Mouse (Mus musculus): ENCODE measurements around the gene Rccd1.
"Not testable (repeated sequence)": the region's sequence is repeated elsewhere in the genome, so short reads cannot be mapped to it uniquely, and the experiment has no call there.

The Rccd1 gene

DNA sequence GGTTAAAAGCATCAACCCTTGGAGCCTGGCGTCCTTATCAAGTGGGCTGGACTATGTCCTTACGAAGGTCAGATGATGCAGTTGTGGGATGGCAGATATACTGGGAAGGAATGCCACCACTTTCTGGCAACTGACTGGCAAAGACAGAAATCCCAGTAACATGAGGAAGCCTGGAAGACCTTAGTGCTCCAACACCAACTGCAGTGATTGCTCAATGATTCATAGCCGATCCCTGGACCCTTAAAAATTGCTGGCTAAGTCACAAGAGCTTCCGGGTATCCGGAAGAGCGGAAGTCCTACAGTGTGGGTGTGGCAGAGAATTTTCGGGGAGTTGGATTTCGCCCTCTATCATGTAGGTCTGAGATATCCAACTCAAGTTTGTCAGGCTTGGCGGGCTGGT, 21.9 kb upstream of the Rccd1 start:
- no peak for DNase-seq (ENCODE audit: low spot score in 2 of 2)

DNA sequence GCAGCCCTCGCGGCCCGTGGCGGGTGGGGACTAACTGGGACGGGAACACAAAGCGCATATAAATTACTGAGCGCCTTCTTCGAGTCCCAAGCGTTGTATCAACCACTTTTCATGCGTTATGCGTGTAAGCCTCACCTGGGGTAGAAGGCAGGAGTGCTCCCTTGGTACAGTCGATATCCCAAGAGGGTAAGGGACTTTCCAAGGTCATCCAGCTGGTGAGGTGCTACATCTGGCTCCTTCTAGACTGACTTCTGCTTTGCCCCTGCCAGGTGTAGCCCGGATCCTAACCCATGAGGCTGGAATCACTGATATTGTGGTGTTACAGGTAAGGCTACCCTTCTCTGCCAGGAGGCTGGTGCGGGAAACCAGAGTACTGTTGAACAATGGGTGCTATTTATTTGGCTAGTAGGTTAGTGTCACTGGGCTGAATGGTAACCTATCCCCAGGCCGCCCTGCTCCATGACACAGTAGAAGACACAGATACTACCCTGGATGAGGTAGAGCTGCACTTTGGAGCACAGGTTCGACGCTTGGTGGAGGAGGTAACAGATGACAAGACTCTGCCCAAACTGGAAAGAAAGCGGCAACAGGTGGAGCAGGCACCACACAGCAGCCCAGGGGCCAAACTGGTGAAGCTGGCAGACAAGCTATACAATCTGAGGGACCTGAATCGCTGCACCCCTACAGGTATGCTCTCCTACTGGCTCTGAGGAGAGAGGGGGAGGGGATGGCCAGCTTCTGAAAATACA, 19.2 kb upstream of the Rccd1 start:
- DNase-seq (ENCODE audit: low spot score in 2 of 2) = no peak

DNA sequence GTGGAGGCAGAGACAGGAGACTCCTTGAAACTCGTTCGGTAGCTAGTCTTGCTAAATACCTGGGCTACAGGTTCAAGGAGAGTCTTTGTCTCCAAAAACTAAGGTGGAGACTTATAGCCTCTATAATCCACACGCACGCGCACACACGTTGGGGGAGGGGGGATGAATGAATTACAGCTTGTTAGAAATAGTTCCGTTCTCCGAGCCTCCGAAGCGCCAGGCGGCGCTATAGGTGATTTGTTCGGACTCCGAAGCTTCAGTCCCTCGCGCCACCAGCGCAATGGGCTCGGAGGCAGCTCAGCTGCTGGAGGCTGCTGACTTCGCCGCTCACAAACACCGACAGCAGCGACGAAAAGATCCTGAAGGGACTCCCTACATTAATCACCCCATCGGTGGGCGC, 18.6 kb upstream of the Rccd1 start, which contains the start of gene Hddc3:
TSS of gene Hddc3 (plus strand) at position 247 of the 400 bp plus-strand sequence.
- peak; percentile 94 to 99 for DNase-seq (ENCODE audit: low spot score in 2 of 2)

DNA sequence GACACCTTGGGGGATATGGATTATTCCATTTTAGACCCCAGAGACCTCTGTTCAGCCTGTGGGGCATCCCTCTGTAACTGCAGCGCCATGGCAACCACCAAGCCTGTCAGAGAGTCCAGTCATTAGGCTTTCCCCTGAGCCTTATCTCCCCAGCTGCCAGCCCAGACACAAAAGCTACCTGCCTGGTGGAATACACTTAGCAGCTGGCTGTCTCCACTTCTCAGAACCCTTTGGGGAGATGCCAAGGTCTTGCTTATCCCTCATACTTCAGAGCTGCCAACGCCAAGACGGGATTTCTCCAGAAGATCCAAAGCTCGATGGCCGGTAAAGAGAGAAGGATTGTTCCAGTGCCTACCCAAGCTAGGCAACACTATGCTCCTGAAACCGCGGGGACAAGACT, 17.5 kb upstream of the Rccd1 start:
- DNase-seq (ENCODE audit: low spot score in 2 of 2) = no peak

DNA sequence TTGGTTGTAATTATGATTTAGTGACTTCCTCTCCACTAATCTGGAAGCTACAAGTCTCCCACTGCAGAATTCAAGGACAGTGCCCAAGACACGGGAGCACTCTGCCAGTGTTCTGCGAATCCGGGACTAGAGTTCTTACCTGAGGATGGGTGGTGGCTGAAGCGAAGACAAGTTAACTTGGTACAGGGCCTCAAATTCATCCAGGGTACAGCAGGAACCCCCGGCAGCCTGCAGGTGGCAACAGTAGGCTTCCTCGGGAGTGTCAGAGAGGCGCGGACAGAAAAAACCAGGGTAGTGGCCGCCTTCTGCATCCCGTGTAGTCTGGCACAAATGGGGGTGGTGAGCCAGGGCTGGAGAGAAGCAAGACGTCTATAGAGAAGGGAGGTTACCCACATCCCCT, 16.5 kb upstream of the Rccd1 start, which contains the start of gene Unc45a:
TSS of gene Unc45a (minus strand) at position 213 of the 400 bp plus-strand sequence.
- DNase-seq (ENCODE audit: low spot score in 2 of 2) = peak; percentile 52 to 53

DNA sequence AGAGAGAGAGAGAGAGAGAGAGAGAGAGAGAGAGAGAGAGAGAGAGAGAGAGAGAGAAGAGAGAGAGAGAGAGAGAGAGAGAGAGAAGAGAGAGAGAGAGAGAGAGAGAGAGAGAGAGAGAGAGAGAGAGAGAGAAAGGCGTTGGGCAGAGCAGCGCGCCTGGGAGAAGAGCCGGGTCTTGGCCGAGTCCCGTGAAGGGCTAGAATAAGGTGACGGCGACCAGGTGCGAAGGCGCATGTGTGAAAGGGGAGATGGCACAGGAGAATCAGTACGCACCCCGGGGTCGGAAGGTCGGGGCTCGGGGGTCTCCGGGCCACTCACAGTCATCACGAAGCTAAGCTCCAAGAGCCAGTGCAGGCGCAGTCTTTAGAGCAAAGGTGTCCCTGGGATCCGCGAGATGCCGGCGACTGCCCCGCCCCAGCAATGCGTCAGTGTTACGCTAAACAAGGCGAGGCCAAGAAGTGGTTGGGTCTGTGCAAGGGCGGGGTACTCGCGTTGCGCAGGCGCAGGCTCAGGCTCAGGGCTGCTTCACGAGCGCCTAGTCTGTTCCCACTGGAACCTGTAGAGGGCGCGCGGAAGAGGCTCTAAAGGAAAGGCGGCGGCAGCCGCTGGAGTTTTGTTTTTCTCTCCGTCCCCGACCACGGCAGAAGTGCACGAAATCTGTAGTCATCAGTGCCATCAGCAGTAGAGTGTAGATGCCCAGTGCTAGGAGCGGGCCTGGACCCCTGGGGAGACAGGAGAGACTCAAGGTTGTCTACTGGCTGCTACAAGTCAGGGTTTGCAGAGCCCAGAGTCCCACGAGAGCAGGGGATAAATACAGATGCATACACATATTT, 15.8 kb upstream of the Rccd1 start:
- peak; percentile 98 for DNase-seq (ENCODE audit: low spot score in 2 of 2)

DNA sequence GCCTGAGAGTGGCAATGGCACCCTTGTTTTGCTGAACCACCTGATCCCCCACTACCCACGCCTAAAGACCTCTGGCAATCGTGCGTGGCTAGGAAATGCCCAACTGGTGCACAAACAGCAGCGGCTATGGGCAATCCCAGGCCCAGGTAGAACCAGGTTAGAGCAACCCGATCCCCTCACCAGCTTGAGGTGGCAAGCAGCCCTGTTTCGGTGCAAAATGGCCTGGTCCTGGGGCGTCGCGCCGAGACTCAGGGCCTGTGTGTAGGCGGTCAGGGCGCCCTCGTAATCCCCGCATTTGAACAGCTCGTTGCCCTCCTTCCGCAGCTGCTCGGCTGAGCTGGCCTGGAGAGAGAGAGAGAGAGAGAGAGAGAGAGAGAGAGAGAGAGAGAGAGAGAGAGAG, 15.1 kb upstream of the Rccd1 start:
- DNase-seq (ENCODE audit: low spot score in 2 of 2) = no peak

DNA sequence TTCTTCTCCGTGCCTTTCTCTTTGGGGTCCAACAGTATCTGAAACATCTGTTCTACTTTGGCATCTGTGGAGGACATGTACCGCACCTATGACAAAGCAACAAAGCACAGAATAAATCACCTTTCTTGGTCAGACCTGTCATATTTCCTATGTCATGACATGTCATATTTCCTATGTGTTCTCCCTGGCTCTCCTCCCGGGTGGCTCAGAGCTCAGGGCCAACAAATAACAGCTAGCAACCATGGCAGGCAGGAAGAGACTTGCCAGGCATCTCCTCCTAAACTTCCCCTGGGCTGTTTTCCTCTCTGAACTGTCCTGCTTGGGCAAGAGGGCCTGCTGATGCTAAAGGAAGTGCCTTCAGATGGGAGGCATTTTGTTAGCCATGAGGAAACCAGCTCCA, 12.7 kb upstream of the Rccd1 start:
- DNase-seq (ENCODE audit: low spot score in 2 of 2) = no peak

DNA sequence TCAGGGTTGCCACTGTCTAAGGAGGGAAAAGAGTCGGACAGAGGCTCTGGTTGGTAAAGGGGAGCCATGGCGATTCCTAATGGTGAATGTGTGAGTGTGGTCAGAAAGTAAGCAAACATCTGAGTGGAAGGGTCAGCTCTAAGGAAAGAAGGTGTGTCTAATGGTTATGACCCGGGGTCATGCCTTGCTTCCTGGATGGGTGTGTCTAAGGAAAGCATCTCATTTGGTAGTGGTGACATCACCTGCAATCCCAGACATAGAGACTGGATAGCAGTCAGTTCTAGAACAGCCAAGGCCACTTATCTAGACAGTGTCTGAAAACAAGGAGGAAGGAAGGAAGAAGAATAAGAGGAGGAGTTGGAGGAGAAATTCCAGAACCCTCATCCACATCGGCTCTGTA, 10.6 kb upstream of the Rccd1 start:
- DNase-seq (ENCODE audit: low spot score in 2 of 2) = no peak

DNA sequence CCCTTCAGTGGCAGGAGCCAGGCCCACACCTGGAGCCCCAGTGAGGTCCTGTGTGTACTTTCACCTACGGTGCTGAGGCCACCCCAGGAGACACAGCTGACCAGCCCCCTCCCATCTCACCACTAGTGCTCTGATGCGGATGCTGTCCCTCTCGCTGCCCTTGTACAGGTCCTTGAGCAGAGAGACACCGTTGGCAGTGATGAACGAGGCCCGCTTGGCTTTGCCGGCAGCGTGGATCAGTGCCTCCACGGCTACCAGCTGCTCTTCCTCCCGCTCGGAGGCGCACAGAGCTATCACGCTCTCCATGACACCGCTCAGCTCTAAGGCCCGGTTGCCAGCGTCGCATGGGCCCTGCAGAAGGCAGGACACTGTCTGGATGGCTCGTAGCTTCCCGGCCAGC, 7.2 kb upstream of the Rccd1 start:
- no peak for DNase-seq (ENCODE audit: low spot score in 2 of 2)

DNA sequence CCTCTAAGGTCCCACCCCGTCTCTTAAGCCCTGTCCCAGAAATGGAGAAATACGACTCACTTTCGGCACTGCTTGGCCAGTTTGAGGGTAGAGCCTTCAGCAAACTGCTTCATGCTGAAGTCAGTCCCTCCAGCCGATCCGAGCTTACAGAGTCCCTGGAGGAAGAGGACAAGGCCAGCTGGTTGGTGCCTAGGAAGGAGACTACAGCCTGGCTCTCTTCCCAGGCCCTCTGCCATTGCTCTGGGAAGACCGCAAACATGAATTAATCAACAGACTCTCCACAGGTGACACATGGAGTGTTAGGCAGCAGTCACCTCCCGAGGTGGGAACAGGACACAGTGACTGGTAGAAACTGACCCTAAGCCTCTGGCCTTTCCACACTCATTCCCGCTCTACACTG, 6.0 kb upstream of the Rccd1 start:
- DNase-seq (ENCODE audit: low spot score in 2 of 2) = no peak

DNA sequence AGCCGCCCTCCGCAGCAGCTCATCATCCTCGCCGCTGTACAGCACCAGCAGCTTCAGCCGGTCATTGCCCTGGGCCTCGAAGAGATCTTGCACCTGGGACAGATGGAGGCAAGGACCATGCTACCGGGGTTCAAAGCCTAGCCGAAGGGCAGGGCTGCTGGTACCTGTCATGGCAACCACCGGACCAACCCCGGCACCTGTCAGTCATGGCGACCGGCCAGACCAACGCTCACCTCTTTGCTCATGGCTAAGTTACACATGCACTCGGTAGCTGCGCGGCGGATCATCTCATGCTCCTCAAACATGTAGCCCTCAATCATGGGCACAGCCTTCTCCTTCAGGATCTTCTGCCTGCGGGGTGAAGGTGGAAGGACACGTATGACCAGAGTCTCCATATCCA, 1.8 kb upstream of the Rccd1 start:
- DNase-seq (ENCODE audit: low spot score in 2 of 2) = no peak

DNA sequence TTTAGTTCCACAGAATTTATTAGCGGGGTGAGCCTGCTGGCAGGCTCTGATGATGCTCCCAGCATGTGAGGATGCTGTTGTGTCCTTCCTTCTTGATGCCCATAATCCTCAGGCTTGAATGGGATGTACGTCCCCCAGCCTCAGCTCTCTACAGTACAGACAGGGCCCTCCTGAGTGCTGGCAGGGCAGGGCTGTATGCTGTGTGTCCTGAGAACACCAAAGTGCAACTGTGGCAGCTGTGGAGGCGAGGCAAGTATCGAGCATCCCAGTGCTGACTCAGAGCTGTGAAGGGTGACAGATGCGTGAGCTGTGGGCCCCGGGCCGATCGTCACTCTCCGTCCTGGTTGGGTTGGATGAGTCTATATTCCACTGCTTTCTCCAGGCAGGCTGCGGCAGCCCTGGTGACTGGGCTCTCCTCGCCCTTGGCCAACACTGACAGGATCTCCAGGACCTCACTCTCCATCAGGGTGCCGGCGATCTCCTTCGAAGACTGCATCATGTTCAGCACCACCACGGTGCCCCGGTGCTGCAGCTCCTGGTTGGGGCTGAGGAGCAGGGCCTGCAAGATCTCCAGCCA, 1.1 kb upstream of the Rccd1 start:
- no peak for DNase-seq (ENCODE audit: low spot score in 2 of 2)

DNA sequence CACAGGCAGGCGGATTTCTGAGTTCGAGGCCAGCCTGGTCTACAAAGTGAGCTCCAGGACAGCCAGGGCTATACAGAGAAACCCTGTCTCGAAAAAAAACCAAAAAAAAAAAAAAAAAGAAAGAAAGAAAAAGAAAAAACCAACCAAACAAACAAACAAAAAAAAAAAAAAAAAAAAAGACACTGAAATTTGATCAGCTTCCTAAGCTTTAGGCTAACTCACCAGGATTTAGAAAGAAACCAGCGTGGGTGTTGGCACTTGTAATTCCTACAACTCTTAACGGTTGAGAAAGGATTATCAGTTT, 514 bp upstream of the Rccd1 start:
- not testable (repeated sequence) for DNase-seq (ENCODE audit: low spot score in 2 of 2)

DNA sequence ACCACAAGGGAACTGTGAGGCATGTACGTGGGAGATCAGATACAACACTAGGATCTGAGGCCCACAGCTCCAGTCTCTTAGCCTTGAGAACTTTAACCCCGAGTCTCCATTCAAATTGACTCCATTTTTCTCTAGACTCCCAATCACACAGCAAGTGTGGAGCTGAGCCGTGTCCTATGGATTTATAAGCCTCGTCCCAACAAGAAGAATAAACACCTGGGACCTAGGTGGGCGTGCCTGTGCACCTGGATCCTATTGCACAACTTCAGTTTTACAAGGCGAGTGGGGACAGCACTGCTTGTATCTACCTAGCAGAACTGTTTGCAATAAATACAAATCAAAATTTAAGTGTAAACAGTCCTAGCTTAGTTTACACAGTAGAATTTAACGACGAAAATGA, 918 bp downstream of the Rccd1 start:
- no peak for DNase-seq (ENCODE audit: low spot score in 2 of 2)

DNA sequence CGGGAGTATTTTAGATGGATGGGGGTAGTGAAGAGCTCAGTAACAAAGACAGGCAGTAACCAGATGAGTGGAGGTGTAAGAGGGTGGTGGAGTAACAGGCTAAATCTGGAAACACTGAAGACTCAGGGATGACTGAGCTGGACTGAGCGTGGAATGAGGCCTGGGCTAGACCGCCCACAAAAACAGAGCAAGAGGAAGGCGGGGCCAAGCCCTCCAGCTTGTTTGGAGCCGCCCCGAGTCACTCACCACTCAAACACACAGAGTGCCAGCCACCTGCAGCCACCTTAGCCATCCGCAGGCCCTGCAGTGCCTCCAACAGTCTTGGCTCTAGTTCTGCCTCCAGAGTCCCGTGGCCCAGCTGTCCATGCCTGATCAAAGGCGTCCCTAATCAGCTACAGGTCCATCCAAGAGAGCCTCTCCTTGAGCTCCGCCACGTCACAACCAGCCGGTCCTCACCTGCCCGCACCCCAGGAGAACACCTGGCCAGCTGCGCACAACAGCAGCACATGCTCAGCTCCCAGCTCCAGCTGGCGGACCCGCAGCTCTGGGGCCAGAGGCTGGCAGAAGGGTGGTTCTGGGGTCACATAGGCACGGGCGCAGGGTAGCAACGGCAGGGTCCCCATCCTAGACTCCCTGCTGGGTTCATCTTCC, 4.3 kb downstream of the Rccd1 start:
- DNase-seq (ENCODE audit: low spot score in 2 of 2) = no peak

DNA sequence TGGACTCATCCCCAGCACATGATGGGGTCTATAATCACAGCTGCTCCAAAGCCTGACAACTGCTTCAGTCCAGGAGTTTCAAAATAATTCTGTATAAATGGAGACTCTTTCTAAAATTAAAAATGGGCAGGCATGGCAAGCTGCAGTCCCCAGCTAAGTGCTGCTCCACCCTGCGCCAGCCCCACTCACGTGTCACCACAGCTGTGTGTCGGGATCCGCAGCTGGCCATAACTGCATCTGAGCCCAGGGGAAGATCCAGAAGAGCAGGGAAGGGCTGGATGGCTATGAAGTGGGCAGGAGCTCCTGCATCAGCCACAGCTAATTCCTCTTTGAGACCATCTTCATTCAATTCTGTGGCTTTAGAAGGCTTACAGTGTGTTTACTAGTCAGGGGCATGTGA, 5.6 kb downstream of the Rccd1 start:
- DNase-seq (ENCODE audit: low spot score in 2 of 2) = no peak

DNA sequence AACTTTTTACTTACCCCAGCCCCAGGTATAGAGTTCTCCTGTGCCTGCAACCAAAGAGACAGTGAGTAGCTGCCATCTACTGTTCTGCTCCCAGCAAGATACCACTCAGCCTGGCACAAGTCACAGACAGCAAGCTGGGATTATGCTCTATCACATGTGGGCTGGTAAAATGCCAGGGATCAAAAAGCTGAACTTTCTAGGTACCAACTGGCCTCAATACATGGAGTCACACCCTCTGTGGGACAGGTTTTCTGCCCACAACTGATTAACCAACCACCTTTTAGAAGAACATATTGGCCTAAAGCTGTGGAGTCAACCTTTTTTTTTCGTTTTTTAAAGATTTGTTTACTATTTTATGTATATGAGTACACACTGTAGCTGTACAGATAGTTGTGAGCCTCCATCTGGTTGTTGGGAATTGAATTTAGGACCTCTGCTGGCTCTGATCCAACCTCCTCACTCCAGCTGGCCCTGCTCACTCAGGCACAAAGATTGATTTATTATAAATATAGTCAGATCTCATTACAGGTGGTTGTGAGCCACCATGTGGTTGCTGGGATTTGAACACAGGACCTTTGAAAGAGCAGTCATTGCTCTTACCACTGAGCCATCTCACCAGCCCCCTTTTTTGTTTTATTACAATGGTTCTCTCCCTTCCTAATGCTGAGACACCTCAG, 6.7 kb downstream of the Rccd1 start:
- DNase-seq (ENCODE audit: low spot score in 2 of 2) = no peak

DNA sequence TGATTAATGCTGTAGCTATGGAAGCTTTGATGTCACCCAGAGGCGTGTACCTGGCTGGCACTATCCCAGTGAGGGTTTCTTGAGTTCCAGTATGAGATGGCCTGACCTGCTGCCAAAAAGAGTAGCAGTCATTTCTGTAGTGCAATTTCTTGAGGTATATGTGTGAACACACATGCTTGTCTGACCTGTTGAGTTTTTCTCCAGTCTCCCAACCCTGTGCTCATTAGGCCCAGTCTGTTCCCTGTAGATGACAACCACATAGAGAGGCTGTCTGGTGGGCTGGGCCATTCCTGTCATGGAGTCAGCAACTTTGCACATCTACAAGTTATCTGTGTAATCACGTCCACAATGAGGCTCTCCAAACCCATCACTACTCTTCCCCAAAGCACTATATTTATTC, 8.5 kb downstream of the Rccd1 start:
- DNase-seq (ENCODE audit: low spot score in 2 of 2) = no peak

DNA sequence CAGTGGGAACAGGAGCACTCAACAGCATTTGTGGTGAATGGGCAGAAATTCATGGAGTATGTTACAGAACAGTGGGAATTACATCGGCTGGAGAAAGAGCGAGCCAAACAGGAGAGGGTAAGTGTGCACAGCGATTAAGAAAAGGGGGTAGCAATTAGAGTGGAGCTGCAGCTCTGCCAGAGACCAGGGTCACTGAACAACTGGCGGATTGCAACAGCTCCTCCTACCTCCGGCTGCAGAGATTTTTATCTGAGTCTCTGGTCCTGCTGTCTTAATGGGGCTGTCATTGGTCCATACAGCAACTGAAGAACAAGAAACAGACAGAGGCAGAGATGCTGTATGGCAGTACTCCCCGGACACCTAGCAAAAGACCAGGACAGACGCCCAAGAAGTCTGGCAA, 13.5 kb downstream of the Rccd1 start:
- DNase-seq (ENCODE audit: low spot score in 2 of 2) = no peak

DNA sequence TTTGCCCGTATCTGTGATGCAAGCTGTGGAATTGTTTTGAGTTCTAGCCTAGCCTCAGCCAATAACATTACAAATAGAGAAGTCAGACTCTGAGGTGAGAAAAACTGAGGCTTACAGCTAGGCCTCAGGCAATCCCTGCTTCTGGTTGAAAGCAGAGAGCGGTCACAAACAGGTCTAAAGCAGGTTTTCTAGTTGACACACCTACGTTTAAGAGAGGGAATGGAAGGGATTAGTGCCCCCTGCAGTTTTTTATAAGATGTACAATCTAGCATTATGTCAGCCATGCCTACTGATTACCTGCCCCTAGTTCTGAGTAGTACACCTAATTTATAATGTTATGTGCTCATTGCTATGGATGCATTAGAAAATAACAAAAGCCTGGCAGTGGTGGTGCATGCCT, 16.5 kb downstream of the Rccd1 start:
- DNase-seq (ENCODE audit: low spot score in 2 of 2) = no peak

DNA sequence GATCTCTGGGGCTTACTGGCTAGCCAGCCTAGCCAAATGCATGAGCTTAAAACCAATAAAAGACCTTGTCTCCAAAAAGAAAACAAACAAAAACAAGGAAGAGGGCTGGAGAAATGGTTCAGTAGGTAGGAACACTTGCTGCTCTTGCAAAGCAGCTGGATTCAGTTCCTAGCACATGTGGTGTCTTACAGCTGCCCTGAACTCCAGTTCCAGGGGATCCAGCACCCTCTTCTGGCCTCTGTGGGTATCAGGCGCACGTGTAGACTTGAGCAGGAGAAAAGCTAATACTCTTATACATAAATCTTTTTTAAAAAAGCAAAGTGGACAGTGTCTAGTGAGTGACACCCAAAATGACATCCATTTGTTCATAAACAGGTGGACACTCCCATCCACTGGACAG, 22.7 kb downstream of the Rccd1 start:
- DNase-seq (ENCODE audit: low spot score in 2 of 2) = no peak

Data from frontal cortex, postnatal 36 days (tissue).